Mouse (Mus musculus): Measurements from ENCODE around the gene Glyatl3. TPM values are rescaled to one million over a fixed set of nuclear protein-coding genes. Genes with fewer than 3 reads are reported as not detected.

Gene Glyatl3
- polyA plus RNA-seq, 1 experiment, result not detected

DNA sequence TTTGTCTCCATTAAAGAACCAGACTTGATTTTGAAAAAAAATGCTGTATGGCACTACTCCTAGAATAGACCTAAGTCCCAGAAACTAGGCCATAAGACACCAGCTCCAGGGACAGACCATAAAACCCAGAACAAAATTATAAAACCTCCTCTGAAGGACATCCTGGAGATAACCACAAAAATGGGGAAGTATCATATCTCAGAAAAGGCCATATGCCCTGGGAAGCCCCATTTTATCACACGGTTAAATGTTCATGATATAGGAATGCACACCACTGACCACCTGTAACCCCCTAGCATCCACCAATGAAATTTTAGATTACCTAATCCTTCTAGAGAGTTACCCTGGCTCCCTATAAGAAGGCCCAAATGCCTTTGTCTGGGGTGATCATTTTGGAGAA is 38.6 kb downstream of the Glyatl3 start:
- no peak for TF ChIP-seq CTCF (IDR thresholded peaks at IDR 0.05; ENCODE audit: control insufficient read depth, insufficient read depth, low read length)
- no peak for TF ChIP-seq POLR2A (IDR thresholded peaks at IDR 0.05; ENCODE audit: borderline replicate concordance, control insufficient read depth, low read depth, low read length)
- Histone ChIP-seq H3K4me1 (ENCODE audit: control insufficient read depth, insufficient read depth, low read length) (no peaks in the 10 kb centered on the region; the same call in 1 of the 2 replicates), H3K4me3 (replicated peaks; ENCODE audit: control insufficient read depth, low read depth, low read length) (no peak overlapping the region), H3K27ac (ENCODE audit: control insufficient read depth, insufficient read depth, low read depth, low read length, poor library complexity) (no peak overlapping the region)
- WGBS, result 17% methylated on average over 1 of the region's 1 CpGs

DNA sequence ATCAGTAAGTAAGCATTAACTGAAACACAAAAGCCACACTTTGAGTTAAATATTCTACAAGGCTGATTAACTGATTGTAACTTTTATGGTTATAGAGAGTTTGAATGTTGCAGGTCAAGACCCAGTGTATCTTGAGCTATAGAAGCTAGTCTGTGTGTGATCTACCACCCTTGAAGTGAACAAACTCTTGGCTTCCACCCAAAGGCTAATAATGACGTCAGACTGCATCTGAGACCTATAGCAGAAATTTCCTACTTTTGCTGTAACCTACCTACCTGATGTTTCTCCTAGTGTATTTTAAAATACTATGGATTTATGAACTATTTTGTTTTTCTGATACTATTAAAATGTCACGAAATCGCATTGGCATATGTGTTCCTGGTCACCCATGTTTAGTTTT is 39.4 kb downstream of the Glyatl3 start:
- H3K4me1 ChIP-seq (ENCODE audit: control insufficient read depth, insufficient read depth, low read length), result no peaks in the 10 kb centered on the region; the same call in 1 of the 2 replicates
- WGBS, result 65% methylated on average over 3 of the region's 3 CpGs
- no peak overlapping the region for H3K4me3 ChIP-seq (replicated peaks; ENCODE audit: control insufficient read depth, low read depth, low read length)
- TF ChIP-seq CTCF (IDR thresholded peaks at IDR 0.05; ENCODE audit: control insufficient read depth, insufficient read depth, low read length) (no peak), POLR2A (IDR thresholded peaks at IDR 0.05; ENCODE audit: borderline replicate concordance, control insufficient read depth, low read depth, low read length) (no peak)
- no peak overlapping the region for H3K27ac ChIP-seq (ENCODE audit: control insufficient read depth, insufficient read depth, low read depth, low read length, poor library complexity)

DNA sequence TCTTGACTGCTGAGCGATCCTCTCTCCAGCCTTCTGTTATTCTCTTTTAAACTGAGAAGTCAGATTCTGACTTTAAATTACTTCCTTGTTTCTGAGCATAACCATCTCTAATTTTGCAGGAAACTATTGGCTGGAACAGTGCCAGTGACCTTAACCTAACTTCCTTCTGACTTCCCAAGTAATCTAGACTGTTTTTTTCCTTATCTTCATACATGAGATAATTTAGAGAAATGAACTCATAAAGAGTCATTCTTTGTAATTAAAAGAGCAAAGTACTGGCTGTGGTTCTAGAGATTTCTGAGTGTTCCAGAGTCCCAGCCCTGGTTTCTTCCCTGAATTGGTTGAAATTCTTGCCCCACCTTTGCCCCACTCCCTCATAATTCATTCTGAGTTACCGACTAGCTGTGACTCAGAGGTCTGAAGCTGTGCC is 40.6 kb downstream of the Glyatl3 start:
- H3K4me3 ChIP-seq (replicated peaks; ENCODE audit: control insufficient read depth, low read depth, low read length), result no peak overlapping the region
- 7% methylated on average over 2 of the region's 2 CpGs for WGBS

DNA sequence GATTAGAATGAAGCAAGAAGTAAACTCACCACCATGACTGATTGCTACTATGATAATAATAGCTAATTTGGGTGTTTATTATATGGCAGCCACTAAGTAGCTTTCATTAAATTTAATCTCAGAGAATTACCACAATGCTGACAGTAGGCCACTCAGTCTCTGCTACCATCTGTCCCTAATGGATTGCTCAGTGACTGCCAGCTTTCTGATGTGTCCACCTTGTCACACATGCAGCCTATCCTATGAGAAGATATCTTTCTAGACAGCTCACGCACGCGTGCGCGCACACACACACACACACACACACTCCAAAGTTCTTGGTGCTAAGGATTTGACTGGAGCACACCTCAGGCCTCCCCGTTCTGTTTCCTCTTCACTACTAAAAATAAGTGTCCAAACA is 41.5 kb downstream of the Glyatl3 start:
- no peaks in the 10 kb centered on the region; the same call in 1 of the 2 replicates for H3K4me1 ChIP-seq (ENCODE audit: control insufficient read depth, insufficient read depth, low read length)
- no peak overlapping the region for H3K27ac ChIP-seq (ENCODE audit: control insufficient read depth, insufficient read depth, low read depth, low read length, poor library complexity)
- 85% methylated on average over 6 of the region's 6 CpGs for WGBS
- H3K4me3 ChIP-seq (replicated peaks; ENCODE audit: control insufficient read depth, low read depth, low read length), result no peak overlapping the region
- TF ChIP-seq CTCF (IDR thresholded peaks at IDR 0.05; ENCODE audit: control insufficient read depth, insufficient read depth, low read length) (no peak), POLR2A (IDR thresholded peaks at IDR 0.05; ENCODE audit: borderline replicate concordance, control insufficient read depth, low read depth, low read length) (no peak)

More for the DNA sequence above, 40.6 kb downstream of the Glyatl3 start:
- H3K4me1 ChIP-seq (ENCODE audit: control insufficient read depth, insufficient read depth, low read length), result no peaks in the 10 kb centered on the region; the same call in 1 of the 2 replicates
- no peak for TF ChIP-seq POLR2A (IDR thresholded peaks at IDR 0.05; ENCODE audit: borderline replicate concordance, control insufficient read depth, low read depth, low read length)
- TF ChIP-seq CTCF (IDR thresholded peaks at IDR 0.05; ENCODE audit: control insufficient read depth, insufficient read depth, low read length), result no peak
- no peak overlapping the region for H3K27ac ChIP-seq (ENCODE audit: control insufficient read depth, insufficient read depth, low read depth, low read length, poor library complexity)

DNA sequence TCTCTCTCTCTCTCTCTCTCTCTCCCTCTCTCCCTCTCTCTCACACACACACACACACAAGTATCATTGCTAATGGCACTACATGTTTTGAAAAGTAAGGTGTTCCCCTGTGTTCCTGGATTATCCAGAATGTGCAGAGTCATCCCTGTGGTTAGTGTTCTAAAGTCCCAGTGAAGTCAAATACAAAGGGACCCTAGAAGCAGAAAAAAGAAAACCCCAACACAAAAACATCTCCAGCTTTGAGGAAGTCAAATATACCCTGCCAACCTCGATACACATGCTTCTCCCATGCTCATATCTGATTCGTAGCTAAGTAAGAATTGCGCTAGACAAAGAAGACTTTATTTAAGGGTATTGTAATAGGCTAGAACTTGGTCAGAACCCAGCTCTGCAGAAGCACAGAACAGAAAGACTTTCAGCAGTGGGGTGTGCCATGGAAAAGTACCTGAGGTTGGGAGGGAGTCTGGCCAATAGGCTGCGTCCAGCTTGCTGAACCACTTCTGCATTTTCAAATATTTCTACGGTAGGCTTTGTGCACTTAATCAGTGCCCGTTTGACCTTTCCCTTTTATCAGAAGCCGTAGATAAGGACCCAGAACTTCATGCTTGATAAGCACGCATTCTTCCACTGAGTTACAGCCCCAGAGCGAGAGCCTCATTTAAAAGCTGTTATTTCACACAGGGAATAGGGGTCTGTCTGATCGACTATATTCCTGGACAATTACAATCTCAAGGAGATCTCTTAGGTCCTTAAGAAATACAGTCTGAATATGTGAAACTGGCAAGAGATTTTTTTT is 45.0 kb downstream of the Glyatl3 start:
- 8% methylated on average over 10 of the region's 10 CpGs for WGBS
- TF ChIP-seq CTCF (IDR thresholded peaks at IDR 0.05; ENCODE audit: control insufficient read depth, insufficient read depth, low read length), result no peak
- no peak for TF ChIP-seq POLR2A (IDR thresholded peaks at IDR 0.05; ENCODE audit: borderline replicate concordance, control insufficient read depth, low read depth, low read length)
- H3K4me3 ChIP-seq (replicated peaks; ENCODE audit: control insufficient read depth, low read depth, low read length), result no peak overlapping the region
- H3K27ac ChIP-seq (ENCODE audit: control insufficient read depth, insufficient read depth, low read depth, low read length, poor library complexity), result no peak overlapping the region
- H3K4me1 ChIP-seq (ENCODE audit: control insufficient read depth, insufficient read depth, low read length), result no peaks in the 10 kb centered on the region; the same call in 1 of the 2 replicates

DNA sequence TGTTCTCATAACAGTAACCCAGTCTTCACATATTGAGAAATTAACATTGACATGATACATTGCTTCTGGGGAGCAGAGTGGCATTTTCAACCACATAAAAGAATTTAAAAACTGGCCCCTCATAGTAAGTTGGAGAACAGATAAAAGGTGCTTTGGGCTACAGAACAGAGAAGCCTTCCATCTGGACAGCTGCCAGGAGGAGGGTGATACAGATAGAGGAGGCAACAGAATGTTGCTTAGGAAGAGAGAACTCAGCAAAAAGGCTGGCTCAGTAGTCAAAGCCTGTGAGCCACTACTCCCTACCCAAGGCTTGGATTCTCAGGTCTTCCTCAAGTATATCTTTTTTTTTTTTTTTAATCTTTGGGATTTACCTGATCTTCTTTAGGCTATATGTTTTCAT is 59.1 kb downstream of the Glyatl3 start:
- no peak overlapping the region for H3K4me3 ChIP-seq (replicated peaks; ENCODE audit: control insufficient read depth, low read depth, low read length)
- no peaks in the 10 kb centered on the region; the same call in 1 of the 2 replicates for H3K4me1 ChIP-seq (ENCODE audit: control insufficient read depth, insufficient read depth, low read length)
- TF ChIP-seq POLR2A (IDR thresholded peaks at IDR 0.05; ENCODE audit: borderline replicate concordance, control insufficient read depth, low read depth, low read length) (no peak), CTCF (IDR thresholded peaks at IDR 0.05; ENCODE audit: control insufficient read depth, insufficient read depth, low read length) (no peak)
- H3K27ac ChIP-seq (ENCODE audit: control insufficient read depth, insufficient read depth, low read depth, low read length, poor library complexity), result no peak overlapping the region

Other genes with a start within 250 kb of the Glyatl3 start
- gene Esp1, start 187.2 kb downstream of the Glyatl3 start, polyA plus RNA-seq (2011; ENCODE audit: insufficient read depth, insufficient read length, low replicate concordance, missing spikeins), result not detected in 2 replicates
- gene Crisp2, start 107.3 kb downstream of the Glyatl3 start, polyA plus RNA-seq (2011; ENCODE audit: insufficient read depth, insufficient read length, low replicate concordance, missing spikeins), result 3.0 TPM in 1 of 2 replicates, not detected in the other
- gene Rhag, start 103.2 kb downstream of the Glyatl3 start, polyA plus RNA-seq (2011; ENCODE audit: insufficient read depth, insufficient read length, low replicate concordance, missing spikeins), result 37.6 and 108 TPM in 2 replicates
- gene 9130008F23Rik, start 33.8 kb downstream of the Glyatl3 start, polyA plus RNA-seq (2011; ENCODE audit: insufficient read depth, insufficient read length, low replicate concordance, missing spikeins), result 0.45 and 2.0 TPM in 2 replicates
- 5.0 and 7.1 TPM in 2 replicates for gene Mut, start 20.3 kb upstream of the Glyatl3 start, polyA plus RNA-seq (2011; ENCODE audit: insufficient read depth, insufficient read length, low replicate concordance, missing spikeins)
- gene Cenpq, start 20.7 kb upstream of the Glyatl3 start, polyA plus RNA-seq (2011; ENCODE audit: insufficient read depth, insufficient read length, low replicate concordance, missing spikeins), result 11.2 and 18.4 TPM in 2 replicates

Data from bone marrow, adult 2 months (tissue).